Mouse (Mus musculus) c-Kit-positive CD71-positive TER-119-negative erythroid progenitor cells, embryonic 14.5 days (primary cell): ENCODE data around the gene Atg4c.
A peak's percentile ranks its signal among the peaks of the same experiment; 100 is the strongest.

Experiments
- DNase-seq: peaks from one replicate; pipeline ENCODE4 v3.0.0-alpha.2; 2013; ENCODE audit warnings: low read depth

Gene Atg4c

DNA sequence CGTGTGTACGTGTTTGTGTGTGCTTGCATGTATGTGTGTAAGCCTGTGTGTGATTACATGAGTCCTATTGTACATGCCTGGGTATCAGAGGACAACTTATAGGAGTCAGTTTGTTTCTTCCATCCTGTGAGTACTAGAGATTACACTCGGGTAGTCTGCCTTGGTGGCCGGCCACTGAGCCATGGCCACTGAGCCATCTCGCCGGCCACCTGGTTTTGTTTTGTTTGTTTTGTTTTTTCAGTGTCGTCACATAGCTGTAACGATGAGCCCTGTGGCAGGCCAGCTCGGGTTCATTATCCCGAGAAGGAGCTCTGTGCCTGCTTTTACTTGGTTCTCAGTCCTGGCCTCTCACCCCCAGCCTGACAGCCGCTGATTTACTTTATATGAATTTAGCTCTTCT lies 69.9 kb downstream of the Atg4c start:
- no peak for DNase-seq

DNA sequence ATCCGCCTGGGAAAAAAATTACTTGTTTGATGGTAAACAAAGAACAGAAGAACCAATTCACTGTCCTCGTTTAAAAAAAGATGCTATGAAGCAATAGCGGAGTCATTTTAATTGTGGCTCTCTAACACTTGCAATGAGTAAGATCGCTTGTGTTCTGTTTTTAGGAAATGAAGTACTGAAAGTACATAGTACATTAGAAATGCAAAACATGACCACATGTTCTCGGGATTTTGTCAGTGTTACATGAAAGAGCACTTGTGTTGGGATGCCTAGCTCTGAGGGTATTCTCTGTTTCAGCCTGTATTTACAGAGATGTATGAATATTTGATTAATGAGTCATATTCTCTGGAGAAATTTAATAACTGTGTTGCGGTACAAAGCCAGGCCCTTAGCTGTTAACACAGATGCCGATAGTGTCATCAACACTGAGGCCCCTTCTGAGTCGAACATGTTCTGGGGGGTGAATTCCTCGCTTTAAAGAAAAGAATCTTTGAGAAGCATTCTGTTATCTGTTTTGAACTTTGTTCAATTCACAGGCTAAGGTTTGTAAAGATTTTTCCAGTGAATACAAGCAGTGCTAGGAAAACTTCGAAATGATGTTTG lies 73.2 kb downstream of the Atg4c start:
- no peak for DNase-seq

DNA sequence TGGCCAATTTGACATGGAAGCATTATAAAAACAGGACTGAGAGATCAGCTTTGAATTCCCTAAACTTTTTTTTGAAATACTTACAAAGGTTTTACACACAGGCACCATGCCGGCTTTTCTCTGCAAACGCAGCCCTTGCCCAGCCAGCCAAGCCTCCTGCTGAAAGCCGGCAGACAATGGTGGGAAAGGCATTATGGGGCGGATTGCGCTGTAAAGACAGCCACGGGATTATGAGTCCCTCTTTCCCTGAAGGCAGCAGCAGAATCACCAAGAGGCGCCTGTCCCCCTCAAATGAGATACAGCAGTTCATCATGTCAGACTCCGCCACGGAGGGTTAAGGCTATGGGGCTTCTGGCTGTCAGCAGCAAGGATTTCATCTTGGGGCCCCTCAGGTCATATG lies 79.1 kb downstream of the Atg4c start:
- DNase-seq: no peak

DNA sequence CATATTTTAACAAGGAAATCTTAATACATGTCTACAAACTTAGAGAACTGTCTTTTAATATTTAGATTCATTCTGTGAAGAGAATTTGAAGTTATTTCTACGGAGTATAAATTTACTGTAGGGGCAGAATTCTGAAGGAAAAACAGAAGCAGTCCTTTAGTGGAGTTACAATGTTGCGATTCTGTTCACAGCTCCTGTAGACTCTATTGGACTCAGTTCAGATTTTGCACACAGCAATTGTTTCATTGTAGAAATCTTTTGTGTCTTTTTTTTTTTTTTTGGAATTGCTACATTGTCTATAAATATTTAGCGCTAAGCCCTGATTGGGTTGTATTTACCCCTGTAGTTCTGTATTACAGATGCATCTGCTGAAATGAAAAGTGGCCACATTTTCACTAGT lies 79.7 kb downstream of the Atg4c start:
- DNase-seq: no peak

- DNase-seq: no peak
Measured at GRCm38 (mm10) chr4:99273979-99274378, 80.2 kb downstream of the Atg4c start.

DNA sequence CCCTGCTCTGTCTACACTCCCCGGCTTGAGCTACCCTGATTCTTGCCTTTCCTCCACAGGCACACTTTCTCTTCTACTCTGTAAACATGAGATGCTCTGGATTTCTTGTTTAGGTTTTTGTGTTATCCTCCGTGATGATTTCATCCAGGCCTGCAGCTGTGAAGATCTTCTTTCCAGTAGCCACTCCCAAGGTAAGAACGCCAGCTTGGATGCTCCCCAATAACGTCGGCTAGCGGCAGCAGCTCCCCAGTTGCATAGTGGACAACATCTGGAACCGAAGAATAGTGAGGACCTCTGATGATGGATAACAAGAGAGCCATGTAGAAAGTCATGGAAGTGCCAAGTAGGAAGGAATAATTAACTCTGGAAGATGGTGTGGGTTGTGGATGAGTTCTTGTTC lies 85.1 kb downstream of the Atg4c start:
- no peak for DNase-seq

DNA sequence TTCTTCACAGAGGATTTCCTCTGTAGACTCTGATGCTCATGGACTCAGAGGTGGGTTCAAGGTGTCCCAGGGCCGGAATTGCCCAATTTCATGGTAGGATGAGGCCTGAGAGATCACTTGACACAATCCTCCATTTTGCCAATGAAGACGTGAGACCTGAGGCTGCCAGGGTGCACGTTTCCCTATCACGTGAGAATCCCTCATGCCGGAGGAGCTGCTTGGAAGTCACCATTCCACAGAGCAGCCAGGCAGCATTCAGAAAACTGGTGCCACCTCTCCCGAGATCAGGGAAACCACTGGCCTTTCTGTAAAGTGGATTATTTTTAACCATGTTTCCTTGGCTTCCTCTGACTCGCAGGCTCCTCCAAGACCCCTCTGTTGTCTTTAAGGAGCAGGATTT lies 88.0 kb downstream of the Atg4c start:
- DNase-seq: no peak

GRCm38 (mm10) chr4:99289286-99289685 lies 95.6 kb downstream of the Atg4c start:
- no peak for DNase-seq

DNA sequence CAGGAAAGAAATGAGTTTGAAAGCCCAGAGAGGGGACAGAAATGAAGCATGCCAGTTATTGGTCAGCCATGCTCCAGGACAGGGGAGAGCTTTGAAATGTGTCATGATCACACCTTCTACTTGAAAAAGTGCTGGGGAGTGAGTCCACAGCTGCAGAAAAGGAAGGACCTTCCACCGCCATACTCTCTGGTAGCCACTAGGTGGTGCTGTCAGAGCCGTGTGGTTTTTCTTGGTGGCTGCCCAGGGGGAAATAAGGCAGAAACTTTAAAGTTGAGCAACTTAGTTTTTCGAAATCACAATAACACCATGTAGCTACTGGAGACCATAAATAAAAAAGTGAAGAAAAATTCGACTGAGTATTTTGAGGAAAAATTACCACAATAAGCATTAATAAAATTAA lies 104.9 kb downstream of the Atg4c start:
- DNase-seq: peak; percentile 8

DNA sequence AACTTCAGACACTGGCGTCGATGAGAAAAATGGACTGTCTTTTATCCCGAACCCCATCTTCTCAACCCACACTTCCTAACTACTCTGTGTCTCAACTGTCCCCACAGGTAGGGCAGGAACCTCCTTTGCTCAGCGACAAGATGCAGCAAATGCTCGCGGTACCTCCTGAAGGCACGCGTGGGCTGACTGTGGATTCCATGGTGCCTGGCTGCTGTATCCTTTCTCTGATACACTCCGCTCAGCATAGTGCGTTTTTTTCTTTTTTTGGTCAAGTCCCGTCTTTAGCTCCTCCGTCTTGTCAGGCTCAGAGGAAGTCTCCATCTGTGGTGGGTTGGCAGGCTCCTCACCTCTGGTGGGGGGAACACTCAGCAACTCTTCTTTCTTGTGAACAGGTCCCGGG lies 111.1 kb downstream of the Atg4c start:
- no peak for DNase-seq
